Mouse (Mus musculus): ENCODE measurements around the gene Fam129a. TPM values are rescaled to one million over a fixed set of nuclear protein-coding genes. Genes with fewer than 3 reads are reported as not detected.

Fam129a gene
- total RNA-seq, 2 experiments from 2014 or later: 1.7 to 2.4 TPM

GRCm38 (mm10) chr1:151769200-151769913 lies 198.4 kb downstream of the Fam129a start:
- no peak for DNase-seq (ENCODE audit: extremely low spot score in 1 of 2, low spot score in 1 of 2)

Other genes with a start within 250 kb of the Fam129a start
- gene Ivns1abp, start 226.7 kb upstream of the Fam129a start, total RNA-seq (2021): 10 to 100 TPM; 86.8 to 99.2 TPM
- 10 to 100 TPM; 11.8 to 12.3 TPM for gene Swt1, start 142.7 kb upstream of the Fam129a start, total RNA-seq (2021)
- gene Trmt1l, start 142.6 kb upstream of the Fam129a start, total RNA-seq (2021): 10 to 100 TPM; 31.1 to 32.4 TPM
- gene Rnf2, start 70.2 kb upstream of the Fam129a start, total RNA-seq (2021): 10 to 100 TPM; 39.1 to 44.7 TPM
- 10 to 100 TPM; 38.6 to 38.9 TPM for gene Edem3, start 184.2 kb downstream of the Fam129a start, total RNA-seq (2021)

Data from layer of hippocampus, postnatal 25 days (tissue).